Mouse (Mus musculus) lung, embryonic 14.5 days (tissue): ENCODE results near the gene Blm. TPM values are rescaled to one million over a fixed set of nuclear protein-coding genes. Genes with fewer than 3 reads are reported as not detected.

Experiments used
- ATAC-seq: fragments of 200-750 bp; cut with Nextera tagmentation; 2 replicates; pipeline ENCODE4 v1.8.0; 2017; ENCODE audit warnings: mild to moderate bottlenecking, moderate TSS enrichment, moderate library complexity; ENCODE audit not compliant: insufficient read depth
- DNase-seq: peaks from one replicate; pipeline ENCODE4 v3.0.0-alpha.2; 2015
- H3K27ac ChIP-seq: fragments of 300-500 bp; sonication (generic); 2 replicates; pipeline ENCODE4 v1.5.1; 2014; ENCODE audit warnings: low read depth, mild to moderate bottlenecking, moderate library complexity
- H3K27me3 ChIP-seq: fragments of 300-500 bp; sonication (generic); 2 replicates; pipeline ENCODE4 v1.6.1; 2014; ENCODE audit warnings: low read length, control low read depth; ENCODE audit not compliant: insufficient read depth
- H3K36me3 ChIP-seq: fragments of 300-500 bp; sonication (generic); 2 replicates; pipeline ENCODE4 v1.6.1; 2014; ENCODE audit warnings: control low read depth; ENCODE audit not compliant: insufficient read depth
- H3K4me1 ChIP-seq: fragments of 300-500 bp; sonication (generic); 2 replicates; pipeline ENCODE4 v1.6.1; 2014; ENCODE audit warnings: antibody characterized with exemption, control low read depth; ENCODE audit not compliant: insufficient read depth
- H3K4me2 ChIP-seq: fragments of 300-500 bp; sonication (generic); 2 replicates; pipeline ENCODE4 v1.6.1; 2014; ENCODE audit warnings: mild to moderate bottlenecking
- H3K4me3 ChIP-seq: fragments of 300-500 bp; sonication (generic); 2 replicates; pipeline ENCODE4 v1.5.1; 2014; ENCODE audit warnings: low read depth, low read length
- H3K9ac ChIP-seq: fragments of 300-500 bp; sonication (generic); 2 replicates; pipeline ENCODE4 v1.6.1; 2014
- H3K9me3 ChIP-seq: fragments of 300-500 bp; sonication (generic); 2 replicates; pipeline ENCODE4 v1.6.1; 2016; ENCODE audit warnings: low read depth, low read length, control low read depth
- CTCF ChIP-seq: IDR thresholded peaks from 2 replicates; pipeline ENCODE4 v1.5.1; 2016; ENCODE audit warnings: antibody characterized with exemption, low read depth
- WGBS: fragments of 180-500 bp; shearing (Covaris S2); extraction: QIAGEN DNeasy Blood & Tissue Kit; methylation state at CpG from one replicate; pipeline ENCODE4 v1.1.7; 2014; 5-methylcytosine and 5-hydroxymethylcytosine counted together
- polyA plus RNA-seq: library from polyadenylated mRNA; unstranded; fragments of >200 nt; fragmentation: Nextera tagmentation; extraction: Ambion mirVana; gene quantifications from 2 replicates; pipeline ENCODE4 v1.2.1, GENCODE M21; 2014

Blm gene
- 40.8 and 42.0 TPM in 2 replicates for polyA plus RNA-seq

DNA sequence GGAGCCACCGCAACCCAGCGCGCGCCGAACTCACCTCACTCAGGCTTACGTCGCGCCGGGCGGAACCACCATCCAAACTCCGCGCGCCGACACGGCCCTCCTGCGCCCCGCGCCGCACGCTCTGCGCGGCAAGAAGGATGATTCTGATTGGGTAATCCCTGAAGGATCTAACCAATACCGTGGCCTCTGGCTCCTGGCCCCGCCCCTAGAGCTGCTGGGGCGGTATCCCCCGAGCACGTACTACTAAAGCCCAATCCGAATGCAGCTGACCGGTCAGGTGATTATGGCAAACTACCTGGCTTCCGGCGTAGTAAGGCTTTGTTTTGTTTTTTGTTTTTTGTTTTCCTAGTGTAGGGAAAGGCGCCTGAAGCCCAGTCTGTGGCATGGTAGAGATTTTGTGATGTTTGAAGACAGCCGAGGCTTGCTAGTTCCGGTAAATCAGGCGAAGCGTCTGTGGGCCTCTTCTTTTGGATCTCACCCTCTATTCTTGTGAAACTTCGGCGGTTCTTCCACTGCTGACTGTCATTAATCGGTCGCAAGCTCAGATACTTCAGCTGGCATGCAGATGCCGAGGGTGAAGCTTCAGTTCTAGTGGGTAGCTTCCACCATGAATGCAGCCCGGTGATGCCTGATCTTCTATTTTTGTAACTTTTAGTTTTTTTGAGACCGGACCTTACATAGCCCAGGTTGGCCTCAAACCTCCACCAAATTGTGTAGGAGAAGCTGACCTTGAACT is at the start of gene Blm:
Gene Blm, minus strand, starts transcription at position 111 of the 736 bp plus-strand sequence.
- H3K4me1 ChIP-seq: peaks cover 6% of the 10 kb centered on the region; the same call in 1 of the 2 replicates
- DNase-seq: peak; percentile 99
- ATAC-seq: peak; percentile 100
- H3K4me2 ChIP-seq: peak within 1 kb of the TSS; percentile 92
- no peaks in the 10 kb centered on the region for H3K9me3 ChIP-seq
- TF ChIP-seq CTCF: no peak
- WGBS: under 1% methylated on average over 43 of the region's 43 CpGs
- H3K9ac ChIP-seq: peak within 1 kb of the TSS; percentile 77
- H3K4me3 ChIP-seq: peak within 1 kb of the TSS; percentile 70
- H3K27ac ChIP-seq: peak within 1 kb of the TSS; percentile 87
- H3K36me3 ChIP-seq: no peaks in the 10 kb centered on the region
- H3K27me3 ChIP-seq: no peaks in the 10 kb centered on the region

- ATAC-seq: no peak
- Histone ChIP-seq H3K4me2 (no peak overlapping the region), H3K27ac (no peak overlapping the region), H3K4me1 (0 out of 2 replicates have a peak, but pooled peaks cover 5% of the 10 kb centered on the region), H3K4me3 (no peak overlapping the region), H3K36me3 (peaks cover 8% of the 10 kb centered on the region; the same call in 1 of the 2 replicates), H3K9me3 (no peaks in the 10 kb centered on the region), H3K27me3 (no peaks in the 10 kb centered on the region), H3K9ac (no peak overlapping the region)
- 30% methylated on average over 6 of the region's 6 CpGs for WGBS
- DNase-seq: peak; percentile 88
- TF ChIP-seq CTCF: peak; percentile 87
Observed at GRCm38 (mm10) chr7:80583981-80584380, 49.1 kb upstream of the Blm start.

DNA sequence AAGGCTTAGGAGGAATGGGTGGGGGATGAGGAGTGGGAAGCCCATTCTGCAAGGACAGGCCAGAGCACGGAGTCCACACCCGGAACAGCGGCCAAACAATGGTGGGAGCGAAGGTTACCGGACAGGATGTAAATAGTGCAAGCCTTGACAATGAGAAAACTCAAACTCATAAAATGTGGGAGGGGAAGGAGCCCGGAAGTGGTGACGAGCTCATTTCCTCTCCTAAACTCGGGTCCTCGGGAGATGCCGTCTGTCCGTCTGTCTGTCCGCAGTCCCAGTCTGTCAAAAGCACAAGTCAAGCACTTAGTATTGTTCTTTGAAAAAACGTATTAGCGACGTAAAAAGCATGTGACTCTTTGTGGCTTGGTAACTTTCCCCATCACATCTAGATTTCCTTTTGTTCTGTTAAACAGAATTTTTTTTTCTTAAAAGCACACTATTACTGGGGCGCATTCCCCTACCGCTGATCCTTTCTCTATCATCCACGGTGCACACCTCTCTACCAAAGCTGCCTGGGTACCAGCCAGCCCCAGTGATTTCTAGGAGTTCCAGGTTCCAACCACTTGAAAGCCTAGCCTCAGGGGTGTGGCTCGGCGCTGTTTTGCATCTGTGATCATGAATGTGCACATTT is 48.0 kb upstream of the Blm start:
- 55% methylated on average over 20 of the region's 20 CpGs for WGBS
- peak overlapping the region; percentile 25; the same call in 1 of the 2 replicates for H3K4me2 ChIP-seq
- no peaks in the 10 kb centered on the region for H3K27me3 ChIP-seq
- TF ChIP-seq CTCF: no peak
- ATAC-seq (no peak), DNase-seq (peak; percentile 62)
- H3K4me3 ChIP-seq: no peak overlapping the region
- H3K36me3 ChIP-seq: no peaks in the 10 kb centered on the region
- H3K9me3 ChIP-seq: no peaks in the 10 kb centered on the region
- no peak overlapping the region for H3K9ac ChIP-seq
- H3K27ac ChIP-seq: peak overlapping the region; percentile 56; the same call in 1 of the 2 replicates
- H3K4me1 ChIP-seq: 0 out of 2 replicates have a peak, but pooled peaks cover 5% of the 10 kb centered on the region

DNA sequence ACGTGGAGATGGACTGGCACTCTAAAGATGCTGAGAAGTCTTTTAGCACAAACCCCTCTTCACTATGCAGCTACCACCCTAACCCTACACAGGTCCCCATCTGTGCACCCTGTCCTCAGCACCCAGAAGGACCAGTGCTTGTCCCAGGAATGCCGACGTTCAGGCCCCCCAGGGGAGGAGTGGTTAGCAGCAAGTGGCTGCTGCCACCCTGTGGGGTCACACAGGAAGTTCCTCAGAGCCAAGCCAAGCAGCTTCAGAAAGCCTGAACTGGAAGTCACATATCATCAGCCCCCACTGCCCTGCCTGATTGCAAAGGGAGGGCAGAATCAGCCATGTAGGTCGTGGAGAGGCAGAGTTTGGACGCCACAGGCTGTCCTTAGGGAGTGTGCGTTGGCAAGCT is 45.4 kb upstream of the Blm start:
- Histone ChIP-seq H3K36me3 (no peaks in the 10 kb centered on the region), H3K27ac (no peak overlapping the region), H3K27me3 (no peaks in the 10 kb centered on the region), H3K4me2 (no peak overlapping the region), H3K4me3 (no peak overlapping the region), H3K9ac (peak overlapping the region; percentile 20; the same call in 1 of the 2 replicates), H3K4me1 (no peaks in the 10 kb centered on the region), H3K9me3 (no peaks in the 10 kb centered on the region)
- peak; percentile 28; the same call in 1 of the 2 replicates for ATAC-seq
- DNase-seq: peak; percentile 59
- peak; percentile 80 for TF ChIP-seq CTCF
- WGBS: 21% methylated on average over 6 of the region's 6 CpGs

DNA sequence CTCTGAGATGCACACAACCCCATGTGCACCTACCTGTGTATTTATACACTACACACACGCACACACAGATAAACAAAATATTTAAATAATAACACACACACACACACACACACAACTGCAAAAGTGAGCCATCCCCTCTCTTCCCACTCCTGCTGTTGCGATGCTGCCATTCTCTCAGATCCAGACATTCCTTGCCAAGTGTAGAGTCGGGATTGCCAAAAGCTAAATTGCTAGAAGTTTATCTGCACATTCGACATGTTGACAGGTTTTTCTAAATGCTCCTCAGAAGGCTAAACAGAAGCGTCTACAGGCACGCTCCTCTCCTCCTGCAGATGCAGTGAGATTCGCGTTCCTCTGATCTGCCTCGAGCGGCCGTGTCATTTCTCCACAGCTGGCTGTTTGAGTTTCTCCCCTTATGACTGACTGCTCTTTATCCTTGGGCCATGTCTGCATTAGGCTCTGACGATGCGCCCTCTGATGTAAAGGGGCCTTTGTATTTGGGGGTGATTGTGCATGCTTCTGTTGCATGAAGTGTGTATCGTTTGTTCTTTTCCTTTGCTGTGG is 42.6 kb upstream of the Blm start:
- H3K9me3 ChIP-seq: no peaks in the 10 kb centered on the region
- H3K9ac ChIP-seq: no peak overlapping the region
- no peak overlapping the region for H3K4me2 ChIP-seq
- 39% methylated on average over 14 of the region's 14 CpGs for WGBS
- no peaks in the 10 kb centered on the region for H3K36me3 ChIP-seq
- H3K4me3 ChIP-seq: no peak overlapping the region
- peak; percentile 48 for DNase-seq
- H3K27ac ChIP-seq: no peak overlapping the region
- no peaks in the 10 kb centered on the region for H3K4me1 ChIP-seq
- no peak for ATAC-seq
- TF ChIP-seq CTCF: no peak
- H3K27me3 ChIP-seq: no peaks in the 10 kb centered on the region

DNA sequence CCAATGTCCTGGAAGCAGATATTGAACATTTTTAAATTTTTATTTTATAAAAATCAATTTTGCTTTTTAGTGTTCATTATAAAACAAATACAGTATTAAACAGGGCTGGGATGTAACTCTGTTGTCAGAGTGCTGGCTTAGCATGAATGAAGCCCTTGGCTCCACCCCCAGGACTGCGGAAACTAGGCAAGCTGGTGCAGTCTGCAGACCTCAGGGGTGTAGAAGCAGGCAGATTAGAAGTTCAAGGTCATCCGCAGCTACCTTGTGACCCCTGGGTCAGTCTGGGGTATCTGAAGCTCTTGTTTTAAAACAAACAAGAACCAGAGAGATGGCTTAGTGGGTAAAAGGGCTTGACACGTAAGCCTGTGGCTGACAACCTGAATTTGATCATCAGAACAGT is 41.7 kb upstream of the Blm start:
- Histone ChIP-seq H3K4me3 (no peak overlapping the region), H3K4me1 (no peaks in the 10 kb centered on the region), H3K4me2 (no peak overlapping the region), H3K36me3 (no peaks in the 10 kb centered on the region), H3K27ac (no peak overlapping the region), H3K9me3 (no peaks in the 10 kb centered on the region), H3K9ac (no peak overlapping the region), H3K27me3 (no peaks in the 10 kb centered on the region)
- 52% methylated on average over 3 of the region's 3 CpGs for WGBS
- ATAC-seq: no peak
- no peak for DNase-seq
- no peak for TF ChIP-seq CTCF

DNA sequence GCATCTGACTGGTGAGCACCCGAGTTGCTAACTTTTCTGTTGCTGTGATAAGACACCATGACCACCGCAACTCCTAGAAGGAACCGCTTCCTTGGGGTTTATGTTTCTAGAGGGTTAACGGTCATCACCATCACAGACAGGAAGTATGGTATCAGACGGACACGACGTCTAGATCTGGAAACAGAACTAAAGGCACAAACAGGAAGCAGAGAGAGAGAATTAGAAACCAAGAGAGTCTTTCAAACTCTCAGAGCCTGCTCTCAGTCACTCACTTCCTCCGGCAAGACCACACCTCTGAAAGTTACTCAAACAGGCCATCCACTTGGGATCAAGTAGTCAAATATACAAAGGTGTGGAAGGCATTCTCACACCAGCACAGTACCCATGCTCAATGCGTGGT is 40.8 kb upstream of the Blm start:
- TF ChIP-seq CTCF: no peak
- Histone ChIP-seq H3K36me3 (no peaks in the 10 kb centered on the region), H3K4me1 (no peaks in the 10 kb centered on the region), H3K4me2 (no peak overlapping the region), H3K9me3 (no peaks in the 10 kb centered on the region), H3K27ac (no peak overlapping the region), H3K9ac (no peak overlapping the region), H3K4me3 (no peak overlapping the region), H3K27me3 (no peaks in the 10 kb centered on the region)
- no peak for DNase-seq
- WGBS: 49% methylated on average over 9 of the region's 9 CpGs
- no peak for ATAC-seq
